Mouse (Mus musculus) central nervous system, embryonic 11.5 days (tissue): Measurements from ENCODE around the gene 3830417A13Rik. TPM values are rescaled to one million over a fixed set of nuclear protein-coding genes. Genes with fewer than 3 reads are reported as not detected.

Source experiments
- polyA plus RNA-seq: library from polyadenylated mRNA; depleted of rRNA; stranded (reverse); fragments of >200 nt; gene quantifications from 2 replicates; pipeline ENCODE4 v1.2.3, GENCODE M21; 2012; rRNA removed

Gene 3830417A13Rik
- polyA plus RNA-seq, result 0.13 and 0.37 TPM in 2 replicates

GRCm38 (mm10) chrX:64173248-64173647 is at the start of gene 3830417A13Rik:
Gene 3830417A13Rik (plus strand): TSS chrX:64173548.

DNA sequence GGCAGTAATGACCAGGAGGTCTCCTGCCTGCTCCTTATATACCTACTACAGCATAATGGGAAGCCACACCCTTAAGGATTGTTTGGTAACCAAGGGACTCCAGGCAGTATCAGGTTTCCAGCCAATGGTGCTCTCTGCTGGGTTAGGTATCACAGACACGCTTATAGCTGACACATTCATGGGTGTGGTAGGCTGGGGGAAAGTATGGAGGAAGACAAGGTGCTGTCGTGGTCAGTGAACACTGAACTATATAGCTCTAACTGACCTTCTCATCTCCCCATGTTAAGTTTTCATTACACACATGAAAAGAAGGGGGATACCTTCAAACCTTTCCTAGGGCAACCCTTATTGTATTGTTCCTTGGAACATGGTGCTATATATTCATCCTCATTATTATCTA is 21.2 kb upstream of the 3830417A13Rik start, which contains the start of gene Gm6760:
Gene Gm6760 (minus strand): TSS at position 101 of the 400 bp plus-strand sequence.

Other genes starting within 250 kb of the 3830417A13Rik start
- not detected in 2 replicates for gene Gm6760, start 21.4 kb upstream of the 3830417A13Rik start, polyA plus RNA-seq
- 0.78 and 1.1 TPM in 2 replicates for gene Slitrk4, start 103.4 kb downstream of the 3830417A13Rik start, polyA plus RNA-seq